14 mouse cellular contexts compared by ENCODE assay signal in genomic region chr16:93586382-93586781, GRCm38 (mm10). TPM values are rescaled to one million over a fixed set of nuclear protein-coding genes. Genes with fewer than 3 reads are reported as not detected.
DNase-seq lines count a peak whose midpoint lies in the region; ATAC-seq and TF ChIP-seq lines count a peak whose summit lies in the region.
"Had no signal": no experiment of that assay in that cellular context is flagged by ENCODE, and none has a peak within 500 bp of the region (broad histone marks: within the 10 kb centered on the region; RNA-seq: fewer than 3 reads in every experiment).

No protein-coding gene starts in this region.

- TF ChIP-seq POLR2A in bone marrow macrophage, adult 2 months (IDR thresholded peaks at IDR 0.05; ENCODE audit: borderline replicate concordance, low read depth, low read length), result no peak

- WGBS in lung, postnatal 0 days, result 74% methylated on average over 8 of the region's 8 CpGs

- TF ChIP-seq EP300 in lung, postnatal 0 days (IDR thresholded peaks at IDR 0.05), result no peak

- no peak overlapping the region for H3K4me2 ChIP-seq in lung, postnatal 0 days (replicated peaks; ENCODE audit: low read depth, low read length)
- H3K4me2 ChIP-seq: hindbrain, embryonic 13.5 days had no signal

- TF ChIP-seq CTCF in lung, postnatal 0 days (IDR thresholded peaks at IDR 0.05), result no peak
- no peak for TF ChIP-seq CTCF in bone marrow macrophage, adult 2 months (IDR thresholded peaks at IDR 0.05; ENCODE audit: low read depth, low read length)

- H3K27me3 ChIP-seq in lung, postnatal 0 days (replicated peaks; ENCODE audit: insufficient read depth, low read length), result no peaks in the 10 kb centered on the region
- H3K27me3 ChIP-seq: hindbrain, embryonic 13.5 days; Patski had no signal

- 0 out of 2 replicates have a peak, but pooled peaks have one; percentile 15 for ATAC-seq in lung, postnatal 0 days
- peak; percentile 59 for ATAC-seq in monocyte, adult 5-6 weeks (replicated peaks; ENCODE audit: insufficient number of reproducible peaks, low FRiP score, low TSS enrichment, poor library complexity, severe bottlenecking)
- ATAC-seq in erythroid progenitor cell, adult 5-6 weeks (replicated peaks; ENCODE audit: low FRiP score, poor library complexity, severe bottlenecking), result no peak
- ATAC-seq: midbrain, embryonic 16.5 days; Patski had no signal

- no peak overlapping the region for H3K9ac ChIP-seq in lung, postnatal 0 days (replicated peaks; ENCODE audit: low read depth)
- H3K9ac ChIP-seq: hindbrain, embryonic 13.5 days; liver, embryonic 14.5 days had no signal

- H3K4me1 ChIP-seq in lung, postnatal 0 days (ENCODE audit: insufficient read depth, low read depth, low read length), result no peaks in the 10 kb centered on the region
- peaks cover 8% of the 10 kb centered on the region; the same call in 1 of the 2 replicates for H3K4me1 ChIP-seq in bone marrow macrophage, adult 2 months (ENCODE audit: control insufficient read depth, insufficient read depth, low read length)

- no peak for DNase-seq in lung, postnatal 0 days (ENCODE audit: low spot score)
- DNase-seq in lung, postnatal 25 days (ENCODE audit: low spot score), result no peak
- DNase-seq in yolk sac, embryonic 10.5 days (ENCODE audit: low spot score), result peak; percentile 32
- DNase-seq in right cerebral cortex, adult 2 months (ENCODE audit: low spot score in 2 of 2), result no peak
- no peak for DNase-seq in left cerebral cortex, adult 8-10 months (ENCODE audit: low spot score in 2 of 2)
- DNase-seq: layer of hippocampus, adult 9-11 months had no signal

- H3K27ac ChIP-seq in lung, postnatal 0 days (ENCODE audit: low read length), result no peak overlapping the region
- peak overlapping the region; percentile 10; the same call in 1 of the 2 replicates for H3K27ac ChIP-seq in bone marrow macrophage, adult 2 months (ENCODE audit: insufficient read depth, low read depth, low read length)
- H3K27ac ChIP-seq: hindbrain, embryonic 13.5 days; liver, embryonic 14.5 days had no signal

- no peaks in the 10 kb centered on the region for H3K36me3 ChIP-seq in lung, postnatal 0 days (ENCODE audit: insufficient read depth, low read length)

- no peaks in the 10 kb centered on the region for H3K9me3 ChIP-seq in lung, postnatal 0 days (ENCODE audit: low read length)
- H3K9me3 ChIP-seq: hindbrain, embryonic 13.5 days had no signal

- H3K4me3 ChIP-seq in lung, postnatal 0 days (ENCODE audit: low read depth, low read length), result no peak overlapping the region
- no peak overlapping the region for H3K4me3 ChIP-seq in bone marrow macrophage, adult 2 months (ENCODE audit: insufficient read depth, low read length)
- H3K4me3 ChIP-seq: hindbrain, embryonic 13.5 days had no signal

RNA-seq across cellular contexts. Expression of gene Setd4, which starts 17.5 kb away (rescaled TPM):
- 5.6 and 6.7 TPM in 2 replicates for polyA plus RNA-seq in lung, postnatal 0 days (2015; fragmentation: Nextera tagmentation; extraction: Ambion mirVana)
- polyA plus RNA-seq in bone marrow macrophage, adult 2 months (2012; ENCODE audit: insufficient read depth, insufficient read length, missing spikeins), result 5.4 and 6.1 TPM in 2 replicates
- total RNA-seq in monocyte, adult 5-6 weeks (2017), result 10.7 to 13.7 TPM (median 13.0 TPM) in 3 replicates
- 27.7 and 32.8 TPM in 2 replicates for total RNA-seq in erythroid progenitor cell, adult 5-6 weeks (2015; ENCODE audit: low replicate concordance)
- 5.9 and 8.1 TPM in 2 replicates for total RNA-seq in erythroid progenitor cell, adult 5-6 weeks (2017; ENCODE audit: low replicate concordance)
- total RNA-seq in left cerebral cortex, adult 8-10 months (2022), result 10 to 100 TPM; 10.7 to 12.3 (median 10.9) TPM

RNA-seq across cellular contexts. Expression of gene Cbr1, which starts 19.3 kb away (rescaled TPM):
- 74.0 and 75.7 TPM in 2 replicates for polyA plus RNA-seq in lung, postnatal 0 days (2015; fragmentation: Nextera tagmentation; extraction: Ambion mirVana)
- polyA plus RNA-seq in bone marrow macrophage, adult 2 months (2012; ENCODE audit: insufficient read depth, insufficient read length, missing spikeins), result 37.5 and 40.0 TPM in 2 replicates
- 6.5 to 13.6 TPM (median 12.2 TPM) in 3 replicates for total RNA-seq in monocyte, adult 5-6 weeks (2017)
- total RNA-seq in erythroid progenitor cell, adult 5-6 weeks (2015; ENCODE audit: low replicate concordance), result 15.1 and 22.2 TPM in 2 replicates
- 15.9 and 24.0 TPM in 2 replicates for total RNA-seq in erythroid progenitor cell, adult 5-6 weeks (2017; ENCODE audit: low replicate concordance)
- total RNA-seq in left cerebral cortex, adult 8-10 months (2022), result 10 to 100 TPM; 62.5 to 78.2 (median 70.5) TPM

RNA-seq across cellular contexts. Expression of gene Gm5678, which starts 41.5 kb away (rescaled TPM):
- polyA plus RNA-seq in lung, postnatal 0 days (2015; fragmentation: Nextera tagmentation; extraction: Ambion mirVana), result not detected in 2 replicates
- polyA plus RNA-seq in bone marrow macrophage, adult 2 months (2012; ENCODE audit: insufficient read depth, insufficient read length, missing spikeins), result not detected in 2 replicates
- total RNA-seq in monocyte, adult 5-6 weeks (2017), result not detected in 3 replicates
- not detected in 2 replicates for total RNA-seq in erythroid progenitor cell, adult 5-6 weeks (2015; ENCODE audit: low replicate concordance)
- total RNA-seq in erythroid progenitor cell, adult 5-6 weeks (2017; ENCODE audit: low replicate concordance), result not detected in 2 replicates
- total RNA-seq in left cerebral cortex, adult 8-10 months (2022), result 1 to 10 TPM; 2.9 to 3.5 (median 3.3) TPM
- polyA plus RNA-seq: forebrain, embryonic 11.5 days; hindbrain, embryonic 13.5 days; liver, embryonic 14.5 days; midbrain, embryonic 16.5 days had no signal
